Comparison of ENCODE assay signal across 8 mouse cellular contexts in genomic region chr10:30089406-30089805, GRCm38 (mm10).
A peak's percentile ranks its signal among the peaks of the same experiment; 100 is the strongest.
DNase-seq lines count a peak whose midpoint lies in the region; ATAC-seq and TF ChIP-seq lines count a peak whose summit lies in the region.
"Had no signal": no experiment of that assay in that cellular context is flagged by ENCODE, and none has a peak within 500 bp of the region (broad histone marks: within the 10 kb centered on the region; RNA-seq: fewer than 3 reads in every experiment).

No protein-coding gene starts in this region.

- DNase-seq in lung, postnatal 25 days (ENCODE audit: low spot score) = no peak
- DNase-seq in forebrain, embryonic 11.5 days (ENCODE audit: low spot score) = no peak
- peak; percentile 29 for DNase-seq in heart, postnatal 0 days (ENCODE audit: low spot score)
- DNase-seq in left cerebral cortex, adult 18-20 months (ENCODE audit: low spot score in 2 of 2) = peak; percentile 48 to 51
- no peak for DNase-seq in stomach, postnatal 0 days (ENCODE audit: low spot score)
- DNase-seq in cerebellum, adult 11-12 months = no peak

- no peak overlapping the region for H3K4me2 ChIP-seq in lung, embryonic 16.5 days (ENCODE audit: low read depth, low read length)
- H3K4me2 ChIP-seq in forebrain, embryonic 11.5 days (ENCODE audit: low read depth, low read length, severe bottlenecking) = no peak overlapping the region
- H3K4me2 ChIP-seq in heart, postnatal 0 days (ENCODE audit: low read depth, low read length) = no peak overlapping the region
- H3K4me2 ChIP-seq in stomach, postnatal 0 days (replicated peaks; ENCODE audit: low read depth) = no peak overlapping the region
- H3K4me2 ChIP-seq: liver, embryonic 15.5 days had no signal

- no peaks in the 10 kb centered on the region for H3K9me3 ChIP-seq in lung, embryonic 16.5 days (ENCODE audit: control insufficient read depth, low read length)
- no peaks in the 10 kb centered on the region for H3K9me3 ChIP-seq in forebrain, embryonic 11.5 days (ENCODE audit: control insufficient read depth, low read length)
- no peaks in the 10 kb centered on the region for H3K9me3 ChIP-seq in heart, postnatal 0 days (replicated peaks; ENCODE audit: control insufficient read depth, low read length)
- H3K9me3 ChIP-seq in stomach, postnatal 0 days (ENCODE audit: control insufficient read depth, low read length) = no peaks in the 10 kb centered on the region
- H3K9me3 ChIP-seq: liver, embryonic 15.5 days had no signal

- no peaks in the 10 kb centered on the region for H3K36me3 ChIP-seq in lung, embryonic 16.5 days (ENCODE audit: control insufficient read depth, insufficient read depth, low read length)
- H3K36me3 ChIP-seq in forebrain, embryonic 11.5 days (ENCODE audit: control insufficient read depth, insufficient read depth, low read length) = no peaks in the 10 kb centered on the region
- H3K36me3 ChIP-seq in heart, postnatal 0 days (replicated peaks; ENCODE audit: control insufficient read depth, insufficient read depth, low read length) = no peaks in the 10 kb centered on the region
- no peaks in the 10 kb centered on the region for H3K36me3 ChIP-seq in stomach, postnatal 0 days (ENCODE audit: control insufficient read depth, insufficient read depth, low read length)
- H3K36me3 ChIP-seq: liver, embryonic 15.5 days had no signal

- peak; percentile 34 for TF ChIP-seq CTCF in heart, postnatal 0 days (IDR thresholded peaks at IDR 0.05; ENCODE audit: low read depth)
- peak; percentile 69 for TF ChIP-seq CTCF in stomach, postnatal 0 days (IDR thresholded peaks at IDR 0.05; ENCODE audit: low read depth)

- no peaks in the 10 kb centered on the region for H3K27me3 ChIP-seq in lung, embryonic 16.5 days (ENCODE audit: control insufficient read depth, insufficient read depth, low read depth, low read length)
- H3K27me3 ChIP-seq in forebrain, embryonic 11.5 days (ENCODE audit: control insufficient read depth, insufficient read depth, low read length) = no peaks in the 10 kb centered on the region
- H3K27me3 ChIP-seq in heart, postnatal 0 days (ENCODE audit: control insufficient read depth, insufficient read depth, low read length) = no peaks in the 10 kb centered on the region
- no peaks in the 10 kb centered on the region for H3K27me3 ChIP-seq in stomach, postnatal 0 days (ENCODE audit: control insufficient read depth, insufficient read depth, low read length)
- H3K27me3 ChIP-seq: liver, embryonic 15.5 days had no signal

- no peaks in the 10 kb centered on the region for H3K4me1 ChIP-seq in lung, embryonic 16.5 days (replicated peaks; ENCODE audit: control insufficient read depth, insufficient read depth, low read length)
- no peaks in the 10 kb centered on the region for H3K4me1 ChIP-seq in forebrain, embryonic 11.5 days (replicated peaks; ENCODE audit: control insufficient read depth, insufficient read depth, low read length)
- no peaks in the 10 kb centered on the region for H3K4me1 ChIP-seq in heart, postnatal 0 days (ENCODE audit: control insufficient read depth, insufficient read depth)
- H3K4me1 ChIP-seq in stomach, postnatal 0 days (replicated peaks; ENCODE audit: control insufficient read depth, insufficient read depth) = no peaks in the 10 kb centered on the region
- H3K4me1 ChIP-seq: liver, embryonic 15.5 days had no signal

- no peak for TF ChIP-seq EP300 in heart, postnatal 0 days (IDR thresholded peaks at IDR 0.05; ENCODE audit: low read depth)
- no peak for TF ChIP-seq EP300 in stomach, postnatal 0 days (optimal IDR thresholded peaks at IDR 0.05)

- H3K4me3 ChIP-seq in lung, embryonic 16.5 days (ENCODE audit: low read length) = no peak overlapping the region
- H3K4me3 ChIP-seq in forebrain, embryonic 11.5 days (ENCODE audit: low read depth, low read length) = no peak overlapping the region
- H3K4me3 ChIP-seq in heart, postnatal 0 days (ENCODE audit: low read depth, low read length) = no peak overlapping the region
- no peak overlapping the region for H3K4me3 ChIP-seq in stomach, postnatal 0 days (ENCODE audit: low read depth, low read length)
- H3K4me3 ChIP-seq: liver, embryonic 15.5 days had no signal

- H3K9ac ChIP-seq in lung, embryonic 16.5 days (ENCODE audit: low read length) = no peak overlapping the region
- no peak overlapping the region for H3K9ac ChIP-seq in forebrain, embryonic 11.5 days (ENCODE audit: low read length)
- H3K9ac ChIP-seq in heart, postnatal 0 days (replicated peaks; ENCODE audit: low read depth, low read length) = no peak overlapping the region
- H3K9ac ChIP-seq in stomach, postnatal 0 days (ENCODE audit: low read length) = no peak overlapping the region
- H3K9ac ChIP-seq: liver, embryonic 15.5 days had no signal

- WGBS in lung, embryonic 16.5 days = 36% methylated on average over 7 of the region's 7 CpGs
- 61% methylated on average over 7 of the region's 7 CpGs for WGBS in forebrain, embryonic 11.5 days
- 24% methylated on average over 7 of the region's 7 CpGs for WGBS in heart, postnatal 0 days
- 34% methylated on average over 7 of the region's 7 CpGs for WGBS in stomach, postnatal 0 days

- no peak overlapping the region for H3K27ac ChIP-seq in lung, embryonic 16.5 days (ENCODE audit: low read length)
- no peak overlapping the region for H3K27ac ChIP-seq in forebrain, embryonic 11.5 days (ENCODE audit: low read depth, low read length)
- no peak overlapping the region for H3K27ac ChIP-seq in heart, postnatal 0 days (ENCODE audit: low read depth)
- H3K27ac ChIP-seq in stomach, postnatal 0 days (replicated peaks) = no peak overlapping the region
- H3K27ac ChIP-seq: liver, embryonic 15.5 days had no signal

- ATAC-seq in lung, embryonic 16.5 days (ENCODE audit: low read depth) = peak; percentile 85
- peak; percentile 54 for ATAC-seq in forebrain, embryonic 11.5 days (replicated peaks; ENCODE audit: low FRiP score)
- 0 out of 2 replicates have a peak, but pooled peaks have one; percentile 14 for ATAC-seq in heart, postnatal 0 days (ENCODE audit: insufficient read depth, low read depth)
- ATAC-seq in stomach, postnatal 0 days (ENCODE audit: low FRiP score, low TSS enrichment) = peak; percentile 35; the same call in 1 of the 2 replicates

Comparison
In these comparisons a context has a peak if more than half of its experiments do, and no peak if none do; other contexts are left out.
1. ATAC-seq: peak in every context shown above with its lines; median percentile 85 in lung, embryonic 16.5 days; 54 in forebrain, embryonic 11.5 days; 35 in stomach, postnatal 0 days; 14 in heart, postnatal 0 days.
2. DNase-seq: peak in heart, postnatal 0 days (single experiment) and left cerebral cortex, adult 18-20 months (2 of 2); none in lung, postnatal 25 days (single experiment), forebrain, embryonic 11.5 days (single experiment), stomach, postnatal 0 days (single experiment) and cerebellum, adult 11-12 months (single experiment).